15 mouse cellular contexts compared by ENCODE assay signal in the genomic region with DNA sequence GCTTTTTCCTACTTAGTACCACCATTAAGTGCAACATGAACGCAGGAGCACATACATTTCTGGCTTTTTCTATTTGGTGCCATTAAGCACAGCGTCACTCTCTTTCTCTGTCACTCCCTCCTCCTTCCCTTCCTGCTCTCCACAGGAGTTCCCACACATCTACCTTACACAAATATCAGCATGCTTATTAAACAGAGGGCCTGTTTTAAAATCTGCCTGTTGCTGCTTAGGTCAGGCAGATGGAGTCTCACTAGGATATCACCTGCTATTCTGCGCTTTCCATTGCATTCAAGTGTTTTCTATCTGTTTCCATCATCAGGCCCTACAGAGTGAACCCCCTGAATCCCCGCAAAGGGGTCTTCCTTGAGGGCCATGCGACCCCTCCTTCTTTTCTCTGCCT.
"Had no signal": no experiment of that assay in that cellular context is flagged by ENCODE, and none has a peak within 500 bp of the region (broad histone marks: within the 10 kb centered on the region; RNA-seq: fewer than 3 reads in every experiment).

No protein-coding gene starts in this region.

- H3K9me3 ChIP-seq: neural tube, embryonic 15.5 days had no signal

- H3K36me3 ChIP-seq: stomach, embryonic 15.5 days had no signal

- H3K27ac ChIP-seq: neural tube, embryonic 15.5 days; stomach, embryonic 15.5 days; stomach, postnatal 0 days had no signal

- H3K4me2 ChIP-seq: neural tube, embryonic 15.5 days; stomach, embryonic 15.5 days had no signal

- H3K4me1 ChIP-seq: stomach, embryonic 15.5 days had no signal

- DNase-seq: retina, postnatal 1 day; right cerebral cortex, adult 18-20 months; right cerebral cortex, postnatal 14 days; right cerebral cortex, postnatal 25 days; right cerebral cortex, postnatal 4 days; spleen, adult 18-20 months; thymus, adult 18-20 months; thymus, adult 2 months; thymus, postnatal 14 days; thymus, postnatal 25 days; thymus, postnatal 36 days; thymus, postnatal 4 days had no signal

- H3K9ac ChIP-seq: neural tube, embryonic 15.5 days; stomach, embryonic 15.5 days had no signal

- H3K27me3 ChIP-seq: neural tube, embryonic 15.5 days; stomach, embryonic 15.5 days had no signal

- H3K4me3 ChIP-seq: neural tube, embryonic 15.5 days; stomach, embryonic 15.5 days had no signal
